Mouse (Mus musculus) kidney, postnatal 25 days (tissue): ENCODE results near the gene Hhat.
A peak's percentile ranks its signal among the peaks of the same experiment; 100 is the strongest.

Source experiments
- DNase-seq, 2 experiments: peaks; one replicate each; pipeline ENCODE4 v3.0.0; 2021; ENCODE audit warnings: mixed read lengths in 2 of 2

Gene Hhat

DNA sequence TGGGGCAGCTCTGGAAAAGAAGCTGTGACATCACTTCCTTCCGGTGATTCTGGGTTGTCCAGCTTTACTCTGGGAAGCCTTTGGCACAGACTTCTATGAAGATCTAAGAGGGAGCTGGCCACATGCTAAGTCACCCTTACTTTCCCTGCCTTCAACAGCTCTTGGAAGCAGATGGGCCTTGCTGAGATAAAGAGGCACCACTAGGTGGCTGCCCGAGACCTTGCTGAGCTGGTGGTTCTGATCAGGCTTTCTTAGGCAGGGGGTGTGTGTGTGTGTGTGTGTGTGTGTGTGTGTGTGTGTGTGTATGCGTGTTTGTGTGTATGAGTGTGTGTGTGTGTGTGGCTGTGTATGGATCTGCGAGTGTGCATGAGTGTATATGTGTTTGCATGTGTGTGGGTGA is 13.4 kb upstream of the Hhat start:
- peak; percentile 63 to 66 for DNase-seq

DNA sequence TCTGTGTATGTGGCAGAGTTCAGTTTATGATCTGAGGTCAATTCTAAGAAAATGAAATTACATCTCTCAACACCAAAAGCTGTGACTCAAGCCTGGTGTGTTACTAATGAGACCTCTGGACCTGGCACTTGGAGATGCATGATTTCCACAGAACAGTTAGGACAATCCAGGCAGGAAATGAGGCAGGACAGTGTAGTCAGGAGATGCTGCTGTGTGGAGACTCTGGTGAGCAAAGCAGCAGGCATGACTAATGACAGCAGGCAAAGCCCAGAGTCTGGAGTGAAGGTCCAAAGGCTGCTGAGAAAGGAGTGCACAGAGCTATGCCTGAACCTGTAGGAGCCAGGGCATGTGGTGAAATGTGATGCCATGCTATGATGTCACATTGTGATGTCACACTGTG is 10.2 kb upstream of the Hhat start:
- DNase-seq = peak in 1 of 2 experiments; percentile 43

DNA sequence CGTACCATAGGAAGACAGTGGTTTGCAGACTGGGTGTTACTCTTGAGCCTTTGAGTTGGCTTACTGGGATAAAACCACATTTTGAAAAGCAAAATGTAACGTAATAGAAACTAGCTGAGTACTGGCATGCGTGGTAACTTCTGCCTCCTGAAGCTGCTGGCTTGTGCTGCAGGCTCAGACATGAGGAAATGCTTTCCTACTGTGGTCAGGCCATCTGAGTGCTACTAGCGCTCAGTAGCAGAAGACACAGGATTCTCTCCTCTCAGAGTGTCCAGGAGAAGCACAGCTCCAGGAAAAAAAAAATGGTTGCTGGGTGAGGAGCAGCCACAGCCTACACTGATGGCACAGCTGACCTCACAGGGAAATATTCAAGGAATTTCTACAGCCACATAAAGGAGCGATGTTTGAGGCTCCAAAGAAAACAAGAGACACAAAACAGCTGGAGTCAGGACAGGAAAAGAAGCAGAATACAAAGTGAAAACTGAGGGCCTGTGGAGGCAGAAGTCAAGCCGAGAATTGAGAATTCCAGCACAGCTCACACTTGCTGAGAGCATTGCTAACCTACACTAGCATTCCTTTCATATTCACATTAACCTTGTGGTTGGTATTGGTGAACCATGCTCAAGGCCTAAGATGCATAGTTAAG is 8.0 kb upstream of the Hhat start:
- peak in 1 of 2 experiments; percentile 38 for DNase-seq

DNA sequence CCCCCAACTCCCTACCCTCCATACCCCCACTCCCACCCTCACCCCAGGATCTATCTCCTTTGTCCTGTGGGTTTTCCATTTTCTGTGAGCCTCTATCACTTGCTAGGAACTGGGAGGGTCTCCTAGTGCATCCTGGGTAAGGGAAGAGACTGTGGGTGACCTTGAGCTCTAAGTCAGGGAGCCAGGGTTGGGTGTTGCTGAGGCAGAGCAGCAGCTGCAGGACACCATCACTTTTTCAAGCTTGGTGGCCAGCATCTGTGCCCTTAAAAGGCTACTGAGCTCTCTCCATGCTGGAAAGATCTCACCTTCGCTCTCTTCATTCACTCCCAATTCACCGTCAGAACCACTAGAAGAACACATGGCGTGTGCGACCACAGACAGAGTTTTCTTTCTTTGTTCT is 7.2 kb upstream of the Hhat start:
- DNase-seq = peak in 1 of 2 experiments; percentile 16

DNA sequence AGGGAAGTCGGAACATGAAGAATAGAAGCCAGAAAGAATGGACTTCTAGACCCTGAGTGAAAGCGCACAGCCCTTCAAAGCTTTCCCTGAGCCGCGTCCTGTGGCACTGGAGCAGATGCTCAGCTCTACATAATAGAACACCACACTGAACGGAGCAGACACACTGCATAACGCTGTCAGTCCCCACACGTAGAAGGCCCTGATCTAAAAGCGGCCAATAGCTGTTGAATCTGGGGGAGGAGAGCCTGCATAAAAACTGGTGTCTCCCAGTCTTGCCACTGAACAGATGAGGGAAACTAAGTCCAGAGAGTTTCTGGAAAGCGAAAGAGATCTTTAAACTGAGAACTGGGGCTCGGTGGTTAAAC is 911 bp downstream of the Hhat start:
- DNase-seq = peak; percentile 21 to 37

DNA sequence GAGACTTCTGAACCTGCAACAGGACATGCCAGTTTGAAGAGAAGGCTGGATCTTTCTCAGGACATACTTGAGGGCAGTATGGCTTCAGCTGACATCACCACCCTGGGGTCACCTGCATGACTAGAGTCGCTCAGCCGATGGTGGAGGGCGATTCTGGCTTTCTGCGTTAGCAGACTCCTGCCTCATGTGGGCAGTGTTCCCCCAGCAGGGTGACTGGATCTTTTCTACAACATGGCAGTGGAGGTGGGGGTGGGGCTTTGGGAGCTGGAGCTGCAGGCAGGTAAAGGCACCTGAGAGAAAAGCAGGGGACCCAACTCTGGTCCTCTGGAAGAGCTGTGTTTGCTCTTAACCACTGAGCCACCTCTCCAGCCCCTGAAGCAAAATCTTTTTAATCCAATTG is 5.5 kb downstream of the Hhat start:
- no peak for DNase-seq

DNA sequence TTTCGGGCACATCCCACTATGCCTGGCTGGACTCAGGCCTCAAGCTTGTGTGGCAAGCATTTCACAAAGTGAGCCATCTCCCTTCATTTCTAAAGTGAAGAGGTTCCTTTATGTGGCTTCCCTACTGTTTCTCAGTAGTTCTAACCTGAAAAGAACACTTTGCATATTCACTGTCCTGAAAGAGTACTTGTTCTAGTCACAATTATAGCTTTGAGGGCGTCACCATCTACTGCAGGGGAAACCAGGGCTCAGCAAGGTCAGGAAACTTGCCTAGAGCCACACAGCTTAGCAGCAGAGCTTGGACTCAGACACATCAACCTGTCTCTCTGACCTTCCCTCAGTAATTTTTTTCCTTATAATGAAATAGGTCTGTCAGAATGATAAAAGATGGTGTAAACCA is 6.5 kb downstream of the Hhat start:
- no peak for DNase-seq

DNA sequence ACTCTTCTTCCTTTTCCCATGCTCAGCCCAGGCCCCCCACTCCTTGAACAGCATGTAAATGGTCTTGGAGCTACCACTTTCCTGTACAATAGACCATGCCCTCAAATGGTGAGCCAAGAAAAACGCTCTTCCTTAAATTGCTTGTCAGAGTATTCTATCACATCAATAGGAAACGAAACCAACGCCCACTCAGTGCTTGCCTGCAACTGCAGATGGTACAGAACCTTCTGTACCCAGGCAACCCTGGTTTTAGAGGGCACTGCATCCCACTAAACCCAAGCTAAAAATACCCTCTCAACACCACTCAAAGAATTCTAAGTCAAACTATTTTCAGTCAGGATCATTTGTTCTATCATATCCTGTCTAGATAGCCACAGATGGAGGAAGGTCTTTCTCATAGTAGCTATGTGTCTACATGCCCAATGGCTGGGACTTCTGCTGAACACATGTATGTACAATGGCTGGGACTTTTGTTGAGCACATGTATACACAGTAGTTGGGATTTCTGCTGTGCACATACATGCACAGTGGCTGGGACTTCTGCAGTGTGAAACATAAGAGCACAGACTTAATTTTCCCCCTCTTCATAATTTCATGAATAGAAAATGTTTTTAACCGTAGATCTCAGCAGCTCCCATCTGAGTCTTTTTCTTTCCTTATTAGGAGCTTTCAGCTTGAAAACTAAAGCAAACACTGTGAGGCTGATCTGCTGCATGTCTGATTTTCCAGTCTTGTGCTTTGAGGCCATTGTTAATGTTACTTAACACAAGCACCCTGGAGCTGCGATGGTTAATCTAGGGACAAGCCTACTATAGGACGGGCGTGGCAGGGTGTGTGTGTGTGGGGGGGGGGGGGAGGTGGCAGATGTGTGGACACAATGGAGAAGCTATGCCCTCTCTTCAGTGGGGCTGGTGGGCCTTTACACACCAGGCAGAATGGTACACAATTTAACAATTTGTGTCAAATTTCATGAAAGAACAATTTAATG is 7.8 kb downstream of the Hhat start:
- no peak for DNase-seq

DNA sequence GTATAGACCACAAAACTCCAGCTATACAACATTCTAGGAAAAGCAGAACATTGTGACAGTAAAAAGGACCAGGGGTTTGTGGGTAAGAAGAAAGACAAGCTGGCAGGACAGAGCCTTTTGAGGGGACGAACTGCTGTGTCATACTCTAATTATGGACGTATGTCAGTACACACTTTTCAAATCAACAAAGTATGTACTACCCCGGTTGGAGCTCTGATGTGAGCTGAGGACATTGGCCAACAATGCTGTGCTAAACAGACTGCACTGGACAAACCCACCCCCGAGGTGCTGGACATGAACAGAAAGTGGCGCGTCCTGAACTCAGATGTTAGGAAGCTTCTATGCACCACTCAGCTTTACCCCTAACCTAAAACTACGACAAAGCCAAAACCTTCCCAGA is 14.3 kb downstream of the Hhat start:
- no peak for DNase-seq

DNA sequence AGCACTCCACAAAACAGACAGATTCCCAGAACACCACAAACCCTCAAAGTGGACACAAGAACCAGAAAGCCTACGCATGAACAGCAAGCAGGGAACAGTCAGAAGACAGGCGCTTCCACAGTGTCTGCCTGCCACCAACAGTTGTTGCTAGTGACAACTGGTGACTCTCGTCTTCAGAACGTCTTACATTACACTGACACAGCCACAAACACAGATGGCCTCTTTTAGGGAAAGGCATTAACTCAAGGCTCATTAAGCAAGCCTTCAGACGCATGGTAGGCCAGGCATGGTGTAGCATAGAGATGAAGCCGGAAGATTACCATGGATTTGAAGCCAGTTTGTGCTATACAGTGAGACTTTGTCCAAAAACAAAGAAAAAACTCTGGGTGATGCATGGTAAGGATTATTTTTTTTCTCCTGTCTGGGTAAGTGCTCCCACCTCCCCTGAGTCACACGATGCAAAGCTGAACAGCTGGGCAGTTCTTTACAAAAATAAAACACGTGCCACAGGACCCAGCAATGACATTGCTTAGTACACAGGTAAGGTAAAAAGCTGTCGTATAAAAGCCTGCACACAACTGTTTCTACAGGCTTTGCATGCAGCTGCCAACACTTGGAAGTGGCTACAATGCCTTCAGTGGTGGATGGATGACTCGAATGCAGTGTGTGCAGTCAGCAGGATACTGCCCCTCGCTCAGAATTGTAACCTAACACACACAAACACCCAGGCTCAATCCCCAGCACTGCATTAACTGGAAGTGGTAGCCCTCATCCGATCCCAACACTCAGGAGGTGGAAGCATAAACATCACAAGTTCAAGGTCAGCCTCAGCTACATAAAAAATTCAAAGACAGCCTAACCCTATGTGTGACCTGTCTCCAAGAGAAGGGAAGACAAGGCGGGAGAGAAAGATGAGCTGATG is 15.1 kb downstream of the Hhat start:
- DNase-seq = no peak

DNA sequence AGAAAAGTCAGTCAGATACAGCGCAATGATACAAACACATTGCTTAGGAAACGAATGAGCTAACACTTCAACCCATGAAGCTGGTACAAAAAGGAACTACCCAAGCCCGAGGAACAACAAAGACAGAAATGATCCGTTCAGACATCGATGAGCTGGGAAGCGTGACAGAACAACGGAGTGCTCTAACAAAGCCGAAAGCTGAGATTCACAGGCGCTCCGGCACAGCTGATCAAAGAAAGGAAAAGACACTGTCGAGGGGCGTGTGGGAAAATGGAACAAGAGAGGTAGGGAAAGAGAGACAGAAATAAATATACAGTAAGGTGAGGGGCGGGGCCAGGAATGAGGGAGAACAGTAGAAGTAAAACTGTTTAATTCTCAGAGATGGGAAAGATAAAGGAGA is 15.8 kb downstream of the Hhat start:
- DNase-seq = no peak

DNA sequence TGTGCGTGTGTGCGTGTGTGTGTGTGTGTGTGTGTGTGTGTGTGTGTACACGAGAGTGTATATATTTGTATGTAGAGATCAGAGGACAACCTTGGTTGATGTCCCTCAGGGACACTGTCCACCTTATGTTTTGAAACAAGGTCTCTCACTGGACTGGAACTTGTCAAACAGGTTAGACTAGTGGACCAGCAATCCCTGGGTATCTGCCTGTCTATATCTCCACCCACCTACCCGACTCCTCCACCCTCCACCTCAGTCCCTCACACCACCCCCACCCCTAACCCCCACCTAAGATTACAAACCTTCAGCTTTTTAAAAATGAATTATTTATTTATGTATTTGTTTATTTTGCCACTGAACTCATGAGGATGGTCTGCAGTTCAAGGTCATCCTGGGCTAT is 16.8 kb downstream of the Hhat start:
- no peak for DNase-seq

DNA sequence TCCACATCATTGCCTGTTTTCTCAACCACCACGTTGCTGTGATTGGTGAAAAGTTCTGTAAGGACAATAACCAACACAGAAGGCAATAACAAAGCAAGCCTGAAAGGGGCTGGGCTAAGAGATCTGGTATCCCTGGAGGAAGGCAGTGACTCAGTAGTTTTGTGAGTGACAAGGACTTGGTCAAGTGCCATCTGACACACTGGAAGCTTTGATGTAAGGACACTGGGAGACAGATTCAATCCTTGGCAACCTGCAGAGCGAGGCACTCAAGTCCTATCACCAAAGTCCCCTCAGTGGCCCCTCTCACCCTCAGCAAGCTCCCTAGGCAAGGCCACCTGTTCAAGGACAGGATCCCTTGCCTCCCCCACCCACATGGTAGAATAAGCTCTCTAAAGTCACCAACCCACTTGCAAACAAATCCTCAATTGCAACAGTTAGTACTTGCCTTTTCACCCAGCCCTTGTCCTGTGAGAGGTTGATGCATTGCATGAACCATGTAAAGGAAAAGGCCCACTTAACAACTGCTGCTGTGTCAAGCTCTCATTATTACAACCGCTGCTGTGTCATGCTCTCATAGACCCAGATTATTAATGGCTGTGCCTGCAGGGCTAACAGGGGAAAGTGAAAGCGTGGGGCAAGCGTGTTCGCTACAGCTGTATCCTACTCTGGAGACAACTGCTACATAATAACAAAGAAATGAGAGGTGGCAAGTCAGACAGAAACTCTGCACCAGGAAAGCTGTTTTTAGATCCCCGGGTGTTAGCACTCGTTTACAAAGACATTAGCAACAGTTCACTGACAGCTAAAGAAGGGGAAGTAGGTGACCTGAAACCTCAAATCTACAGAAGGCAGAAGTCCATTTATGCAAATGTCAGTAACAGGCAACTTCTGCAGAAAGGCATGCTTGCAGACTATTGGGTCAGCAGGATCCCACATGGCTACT is 18.1 kb downstream of the Hhat start:
- peak in 1 of 2 experiments; percentile 45 for DNase-seq

DNA sequence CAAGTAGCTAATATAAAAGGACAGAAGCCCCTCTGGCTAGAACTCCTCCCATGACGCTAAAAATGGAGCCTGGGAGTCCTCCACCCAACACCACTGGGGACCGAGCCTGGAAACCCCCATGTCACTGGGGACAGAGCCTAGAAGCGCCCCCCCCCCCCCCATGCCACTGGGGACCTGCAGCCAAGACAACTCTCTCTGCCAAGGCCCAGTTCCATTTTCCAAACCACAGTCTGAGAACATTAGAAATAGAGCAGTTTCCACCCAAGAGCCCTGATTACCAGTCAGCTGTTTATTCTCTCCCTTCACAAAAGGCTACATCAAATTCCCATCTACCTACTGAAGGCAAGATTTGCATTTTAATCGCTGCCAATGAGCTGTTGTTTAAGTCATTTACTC is 21.0 kb downstream of the Hhat start:
- DNase-seq = no peak

DNA sequence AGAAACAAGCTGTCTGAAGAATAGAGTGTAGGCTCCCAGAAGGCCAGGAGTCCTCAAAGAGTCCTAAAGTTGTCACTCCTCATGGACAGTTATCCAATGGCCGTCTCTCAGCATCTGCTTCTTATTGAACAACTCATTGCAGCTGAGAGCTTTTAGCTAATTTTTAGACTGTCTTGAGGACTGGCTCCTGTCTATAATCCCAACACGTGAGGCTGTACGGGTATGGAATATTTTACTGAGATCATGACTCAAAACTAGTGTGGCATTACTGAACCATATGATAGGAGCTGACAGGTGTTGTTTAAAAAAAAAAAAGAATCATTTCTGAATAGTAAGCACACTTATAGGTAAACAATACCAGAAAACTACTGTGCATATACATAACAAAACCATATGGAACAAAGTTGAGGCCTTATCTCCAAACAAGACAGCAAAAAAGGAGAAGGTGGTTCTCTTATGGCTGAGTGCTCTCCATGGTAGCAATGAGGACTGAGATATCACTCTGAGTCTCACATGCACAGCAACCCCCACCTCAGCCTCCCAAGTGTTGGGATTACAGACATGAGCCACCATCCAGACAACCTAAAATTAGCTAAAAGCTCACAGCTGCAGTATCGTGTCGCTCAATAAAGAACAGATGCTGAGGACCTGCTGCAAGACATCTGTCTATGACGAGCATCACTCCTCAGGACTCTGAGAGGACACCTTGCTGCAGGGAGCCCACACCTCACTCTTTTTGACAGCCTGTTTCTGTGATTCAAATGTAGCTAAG is 21.6 kb downstream of the Hhat start:
- DNase-seq = no peak

DNA sequence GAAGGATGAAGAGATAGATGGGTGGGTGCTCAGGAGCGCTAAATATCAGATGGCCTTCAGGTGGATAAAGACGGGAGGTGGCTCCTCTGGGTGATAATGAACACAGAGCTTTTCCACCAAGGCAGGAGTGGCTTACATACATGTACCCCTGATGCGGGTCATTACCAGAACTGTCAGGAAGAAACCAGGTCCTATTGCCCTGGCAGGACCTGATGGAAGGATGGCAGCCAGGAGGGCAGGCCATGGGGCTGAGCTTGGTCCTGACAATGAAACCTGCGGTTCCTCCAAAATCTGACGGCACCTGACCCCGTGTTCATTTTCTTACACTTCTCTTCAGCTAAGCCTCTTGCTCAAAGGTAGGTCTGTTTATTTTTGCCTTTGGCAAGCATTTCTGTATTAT is 24.8 kb downstream of the Hhat start:
- DNase-seq = no peak

DNA sequence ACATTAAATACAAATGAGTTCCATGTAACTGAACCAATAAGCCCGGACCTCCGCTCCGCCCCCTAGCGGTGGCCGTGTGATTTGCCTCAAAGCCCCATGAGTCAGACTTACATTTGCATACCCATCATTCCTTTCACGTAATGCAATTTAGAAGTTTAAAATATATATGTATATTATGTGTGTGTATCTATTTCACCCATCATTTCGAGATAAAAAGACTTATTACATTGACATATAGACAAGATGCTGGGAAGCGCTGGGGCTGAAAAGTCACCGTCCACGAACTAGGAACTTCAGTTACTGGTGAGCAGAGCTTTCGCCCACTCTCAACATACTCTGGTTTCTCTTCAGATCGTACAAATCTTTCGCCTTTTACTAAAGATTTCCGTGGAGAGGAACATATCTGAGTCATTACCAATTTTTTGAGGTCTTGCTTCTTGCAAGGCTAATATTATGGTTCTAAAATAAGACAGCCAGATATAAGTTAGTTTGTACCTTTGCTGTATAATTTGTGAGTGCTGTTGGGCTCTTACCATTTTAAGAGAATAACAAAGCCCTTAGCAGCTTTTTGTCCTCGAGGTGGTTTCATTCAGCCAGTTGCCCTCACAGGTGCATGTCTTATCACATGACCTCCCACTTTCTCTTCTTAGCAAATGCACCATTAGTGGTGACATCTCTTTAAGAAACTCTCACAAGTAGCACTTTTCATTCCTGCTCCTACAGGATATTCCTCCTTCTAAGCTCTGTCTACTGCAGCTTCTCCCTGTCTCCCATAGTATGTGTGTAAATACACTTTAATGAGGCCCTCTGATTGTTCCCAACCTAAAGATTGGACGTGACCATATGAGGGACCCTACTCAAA is 25.6 kb downstream of the Hhat start:
- DNase-seq = peak in 1 of 2 experiments; percentile 50

DNA sequence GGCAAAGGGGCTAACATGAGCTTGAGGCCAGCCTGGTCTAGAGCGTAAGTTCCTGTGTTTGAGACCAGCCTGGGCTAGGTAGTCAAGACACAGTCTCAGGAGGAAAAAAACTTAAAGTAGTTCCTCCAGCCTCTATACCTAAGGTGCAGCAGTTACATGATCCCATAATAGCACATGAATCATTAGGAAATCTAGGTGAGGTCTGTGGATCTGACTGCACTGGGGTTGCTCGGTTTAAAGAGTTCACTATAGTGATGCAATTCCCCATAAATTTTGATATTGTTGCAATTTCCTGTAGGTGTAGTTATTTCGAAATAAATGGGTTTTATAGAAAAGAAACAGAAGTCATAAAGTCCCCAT is 26.2 kb downstream of the Hhat start:
- no peak for DNase-seq

DNA sequence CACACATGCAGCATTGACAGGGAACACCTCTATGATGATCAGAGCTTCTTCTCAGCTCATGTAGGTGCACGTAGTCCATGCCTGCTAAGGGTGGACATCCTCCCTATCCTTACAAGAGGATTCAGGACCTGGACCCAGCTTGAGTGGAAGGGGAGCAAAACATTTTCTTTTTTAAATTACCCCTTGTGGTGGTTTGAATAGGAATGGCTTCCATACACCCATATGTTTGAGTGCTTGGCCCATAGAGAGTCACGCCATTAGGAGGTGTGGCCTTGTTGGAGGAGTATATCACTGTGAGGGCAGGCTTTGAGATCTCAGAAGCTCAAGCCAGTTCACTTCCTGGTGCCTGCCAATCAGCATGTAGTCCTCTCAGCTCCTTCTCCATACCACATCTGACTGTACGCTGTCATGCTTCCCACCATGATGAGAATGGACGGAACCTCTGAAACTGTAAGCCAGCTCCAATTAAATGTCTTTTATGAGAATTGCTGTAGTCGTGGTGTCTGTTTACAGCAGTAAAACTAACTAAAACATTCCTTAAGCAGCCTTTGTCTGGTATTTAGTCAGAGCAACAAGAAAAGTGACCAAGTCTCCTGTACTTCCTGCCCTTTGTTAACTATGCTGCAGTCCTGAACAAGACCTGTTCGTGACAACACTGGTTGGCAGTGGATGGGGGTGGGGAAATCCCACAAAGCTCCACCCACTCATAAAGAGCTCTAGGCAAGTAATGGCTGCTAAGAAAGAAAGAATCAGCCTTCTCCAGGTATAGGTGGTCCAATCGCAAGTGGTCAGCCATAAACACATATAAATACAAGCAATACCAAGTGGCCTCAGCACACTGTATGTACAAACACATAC is 28.4 kb downstream of the Hhat start:
- DNase-seq = no peak
